Mouse (Mus musculus) heart, postnatal 0 days (tissue): ENCODE measurements around the gene Il2. TPM values are rescaled to one million over a fixed set of nuclear protein-coding genes. Genes with fewer than 3 reads are reported as not detected.

Source experiments
- ATAC-seq: fragments of 200-750 bp; cut with Nextera tagmentation; 2 replicates; pipeline ENCODE4 v1.8.0; 2017; ENCODE audit warnings: low read depth, moderate number of reproducible peaks, moderate library complexity; ENCODE audit not compliant: insufficient read depth
- DNase-seq: peaks from one replicate; pipeline ENCODE4 v3.0.0-alpha.2; 2016; ENCODE audit warnings: low spot score
- H3K27ac ChIP-seq: fragments of 300-500 bp; sonication (generic); 2 replicates; pipeline ENCODE4 v1.5.1; 2014; ENCODE audit warnings: low read depth, mild to moderate bottlenecking
- H3K27me3 ChIP-seq: fragments of 300-500 bp; sonication (generic); 2 replicates; pipeline ENCODE4 v1.6.1; 2014; ENCODE audit warnings: low read length, mixed read lengths; ENCODE audit not compliant: control insufficient read depth, insufficient read depth
- H3K36me3 ChIP-seq: fragments of 300-500 bp; sonication (generic); replicated peaks from 2 replicates; pipeline ENCODE4 v1.6.1; 2014; ENCODE audit warnings: low read length, mixed read lengths; ENCODE audit not compliant: control insufficient read depth, insufficient read depth
- H3K4me1 ChIP-seq: fragments of 300-500 bp; sonication (generic); 2 replicates; pipeline ENCODE4 v1.6.1; 2014; ENCODE audit warnings: antibody characterized with exemption; ENCODE audit not compliant: control insufficient read depth, insufficient read depth
- H3K4me2 ChIP-seq: fragments of 300-500 bp; sonication (generic); 2 replicates; pipeline ENCODE4 v1.6.1; 2014; ENCODE audit warnings: low read depth, mild to moderate bottlenecking, low read length, moderate library complexity
- H3K4me3 ChIP-seq: fragments of 300-500 bp; sonication (generic); 2 replicates; pipeline ENCODE4 v1.5.1; 2014; ENCODE audit warnings: low read depth, low read length
- H3K9ac ChIP-seq: fragments of 300-500 bp; sonication (generic); replicated peaks from 2 replicates; pipeline ENCODE4 v1.6.1; 2014; ENCODE audit warnings: low read depth, low read length, mixed read lengths
- H3K9me3 ChIP-seq: fragments of 300-500 bp; sonication (generic); replicated peaks from 2 replicates; pipeline ENCODE4 v1.6.1; 2016; ENCODE audit warnings: low read length; ENCODE audit not compliant: control insufficient read depth
- CTCF ChIP-seq: IDR thresholded peaks from 2 replicates; pipeline ENCODE4 v1.5.1; 2016; ENCODE audit warnings: antibody characterized with exemption, control low read depth, low read depth
- EP300 ChIP-seq: IDR thresholded peaks from 2 replicates; pipeline ENCODE4 v1.6.1; 2016; ENCODE audit warnings: antibody characterized with exemption, low read depth
- WGBS: fragments of 180-500 bp; shearing (Covaris S2); extraction: QIAGEN DNeasy Blood & Tissue Kit; methylation state at CpG from one replicate; pipeline ENCODE4 v1.1.7; 2014; 5-methylcytosine and 5-hydroxymethylcytosine counted together
- polyA plus RNA-seq: library from polyadenylated mRNA; unstranded; fragments of >200 nt; fragmentation: Nextera tagmentation; extraction: Ambion mirVana; gene quantifications from 2 replicates; pipeline ENCODE4 v1.2.1, GENCODE M21; 2015
- total RNA-seq: library from RNA; depleted of rRNA; stranded (reverse); fragments of >200 nt; gene quantifications from 2 replicates; pipeline ENCODE4 v1.2.3, GENCODE M21; 2014; ENCODE audit warnings: low replicate concordance

Il2 gene
- total and polyA plus RNA-seq, 2 experiments from 2014 or later, result 0.42 TPM; not detected in 1

DNA sequence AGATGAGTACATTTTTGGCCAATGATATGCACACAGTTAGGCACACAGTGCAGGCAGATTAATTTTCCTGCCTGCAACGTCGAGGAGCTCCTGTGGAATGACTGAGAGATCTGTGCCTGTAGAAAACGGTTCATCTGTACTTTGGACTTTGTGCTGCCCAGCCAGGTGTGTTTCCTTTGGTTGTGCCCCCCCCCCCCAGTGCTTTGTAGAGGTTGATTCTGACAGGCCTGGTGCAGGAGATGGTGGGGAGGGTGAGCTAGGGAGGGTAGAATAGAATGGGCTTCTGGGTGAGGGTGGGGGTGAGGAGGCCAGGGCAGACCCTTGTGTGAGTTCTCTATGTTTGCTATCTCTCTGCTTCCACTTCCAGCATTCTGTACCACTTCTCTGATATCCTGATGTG is 32.5 kb upstream of the Il2 start:
- WGBS, result 81% methylated on average over 3 of the region's 3 CpGs
- Histone ChIP-seq H3K9me3 (no peaks in the 10 kb centered on the region), H3K4me3 (no peak overlapping the region), H3K36me3 (no peaks in the 10 kb centered on the region), H3K27me3 (no peaks in the 10 kb centered on the region), H3K27ac (no peak overlapping the region), H3K4me2 (no peak overlapping the region), H3K9ac (no peak overlapping the region), H3K4me1 (peaks cover 4% of the 10 kb centered on the region; the same call in 1 of the 2 replicates)
- ATAC-seq (no peak), DNase-seq (no peak)
- TF ChIP-seq CTCF (no peak), EP300 (no peak)

DNA sequence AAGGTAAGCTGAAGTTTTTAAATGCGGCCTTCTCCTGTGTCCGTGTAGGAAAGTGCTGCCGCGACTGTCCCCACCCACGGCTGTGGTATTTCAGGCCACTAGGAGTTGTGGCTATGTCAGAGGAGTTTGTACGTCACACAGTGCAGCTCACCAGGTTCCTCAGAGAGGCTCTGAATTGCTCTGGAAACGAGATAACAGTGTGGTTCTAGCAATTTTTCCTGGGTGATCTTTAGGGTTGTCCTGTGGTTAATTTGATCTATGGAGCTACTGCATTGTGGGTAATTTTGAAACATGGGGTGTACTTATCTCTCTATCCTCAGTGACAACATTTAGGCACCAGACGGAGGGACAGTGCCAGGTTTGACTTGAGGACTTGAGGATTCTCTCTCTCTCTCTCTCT is 31.3 kb upstream of the Il2 start:
- DNase-seq, result no peak
- TF ChIP-seq CTCF (no peak), EP300 (no peak)

DNA sequence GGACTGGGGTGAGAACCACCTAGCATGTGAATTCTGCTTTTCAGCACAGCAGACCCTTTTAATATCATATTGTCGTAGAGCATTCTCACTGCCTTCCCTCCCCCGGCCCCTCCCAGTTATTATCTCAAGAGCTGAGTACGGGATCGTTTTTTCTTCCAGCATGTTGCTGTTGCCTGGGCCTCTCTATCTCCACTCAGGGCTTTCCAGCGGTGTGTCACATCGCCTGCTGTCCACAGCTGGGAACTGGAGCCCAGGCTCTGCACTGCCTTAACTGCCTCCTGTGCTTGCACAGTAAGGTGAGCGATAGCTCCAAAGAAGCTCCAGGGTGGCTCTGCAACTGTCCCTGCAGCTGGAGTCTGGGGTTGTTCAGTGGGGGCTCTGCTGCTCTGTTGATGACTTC is 28.6 kb upstream of the Il2 start:
- H3K9ac ChIP-seq, result no peak overlapping the region
- ATAC-seq, result 0 out of 2 replicates have a peak, but pooled peaks have one; percentile 41
- 22% methylated on average over 7 of the region's 7 CpGs for WGBS
- H3K27me3 ChIP-seq, result no peaks in the 10 kb centered on the region
- no peaks in the 10 kb centered on the region for H3K36me3 ChIP-seq
- H3K4me3 ChIP-seq, result no peak overlapping the region
- DNase-seq, result no peak
- TF ChIP-seq EP300 (no peak), CTCF (peak; percentile 12; the same call in 1 of the 2 replicates)
- H3K27ac ChIP-seq, result no peak overlapping the region
- H3K4me1 ChIP-seq, result peaks cover 4% of the 10 kb centered on the region; the same call in 1 of the 2 replicates
- no peaks in the 10 kb centered on the region for H3K9me3 ChIP-seq
- H3K4me2 ChIP-seq, result no peak overlapping the region

More for the DNA sequence above, 31.3 kb upstream of the Il2 start:
- H3K9ac ChIP-seq, result no peak overlapping the region
- peaks cover 4% of the 10 kb centered on the region; the same call in 1 of the 2 replicates for H3K4me1 ChIP-seq
- no peak overlapping the region for H3K27ac ChIP-seq
- no peaks in the 10 kb centered on the region for H3K36me3 ChIP-seq
- no peak for ATAC-seq
- no peak overlapping the region for H3K4me2 ChIP-seq
- no peaks in the 10 kb centered on the region for H3K27me3 ChIP-seq
- WGBS, result 46% methylated on average over 8 of the region's 8 CpGs
- no peak overlapping the region for H3K4me3 ChIP-seq
- H3K9me3 ChIP-seq, result no peaks in the 10 kb centered on the region

DNA sequence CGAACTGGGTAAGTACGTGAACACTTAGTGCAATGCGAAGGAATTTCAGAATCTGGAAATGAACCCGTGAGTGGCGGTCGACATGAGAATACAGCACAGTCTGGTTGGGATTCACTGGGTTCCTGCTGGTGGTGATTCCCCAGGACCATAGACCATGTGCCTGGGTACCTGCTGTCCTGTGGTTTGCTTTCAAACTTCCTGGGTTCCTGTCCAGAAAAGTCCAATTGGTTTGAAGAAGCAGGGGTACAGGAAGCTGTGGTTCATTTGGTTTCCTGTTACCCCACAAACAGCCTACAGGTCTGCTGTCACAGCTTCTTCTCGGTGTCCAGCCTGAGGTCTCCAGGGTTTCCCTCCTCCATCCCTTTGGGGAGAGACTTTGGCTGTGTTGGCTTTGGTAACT is 27.2 kb upstream of the Il2 start:
- Histone ChIP-seq H3K27ac (no peak overlapping the region), H3K9me3 (no peaks in the 10 kb centered on the region), H3K4me1 (peaks cover 4% of the 10 kb centered on the region; the same call in 1 of the 2 replicates), H3K9ac (no peak overlapping the region), H3K27me3 (no peaks in the 10 kb centered on the region), H3K4me2 (no peak overlapping the region), H3K36me3 (no peaks in the 10 kb centered on the region), H3K4me3 (no peak overlapping the region)
- no peak for ATAC-seq
- 75% methylated on average over 7 of the region's 7 CpGs for WGBS
- TF ChIP-seq EP300 (no peak), CTCF (no peak)
- no peak for DNase-seq

DNA sequence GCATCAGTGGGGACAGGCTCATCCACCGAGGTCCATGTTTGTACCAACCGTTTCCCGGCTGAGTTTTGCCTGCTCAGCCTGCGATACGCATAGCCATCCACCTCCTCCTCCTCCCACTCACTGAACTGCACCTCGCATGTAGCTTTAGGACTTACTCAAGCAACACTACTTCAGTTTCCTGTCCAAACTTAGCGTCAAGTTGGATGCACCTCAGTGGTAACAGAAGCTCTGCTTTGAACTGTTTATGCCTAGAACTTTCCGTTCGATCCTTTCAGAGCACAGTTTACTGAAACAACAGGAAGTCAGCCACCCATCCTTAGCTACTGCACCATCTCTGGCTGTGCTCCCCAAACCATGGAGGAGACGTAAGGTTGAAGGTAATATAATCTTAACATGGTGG is 26.5 kb upstream of the Il2 start:
- Histone ChIP-seq H3K36me3 (no peaks in the 10 kb centered on the region), H3K9me3 (no peaks in the 10 kb centered on the region), H3K4me1 (peaks cover 4% of the 10 kb centered on the region; the same call in 1 of the 2 replicates), H3K9ac (no peak overlapping the region), H3K4me2 (no peak overlapping the region), H3K4me3 (no peak overlapping the region), H3K27me3 (no peaks in the 10 kb centered on the region), H3K27ac (no peak overlapping the region)
- DNase-seq, result no peak
- WGBS, result 73% methylated on average over 10 of the region's 10 CpGs
- no peak for TF ChIP-seq EP300
- TF ChIP-seq CTCF, result no peak
- ATAC-seq, result no peak

DNA sequence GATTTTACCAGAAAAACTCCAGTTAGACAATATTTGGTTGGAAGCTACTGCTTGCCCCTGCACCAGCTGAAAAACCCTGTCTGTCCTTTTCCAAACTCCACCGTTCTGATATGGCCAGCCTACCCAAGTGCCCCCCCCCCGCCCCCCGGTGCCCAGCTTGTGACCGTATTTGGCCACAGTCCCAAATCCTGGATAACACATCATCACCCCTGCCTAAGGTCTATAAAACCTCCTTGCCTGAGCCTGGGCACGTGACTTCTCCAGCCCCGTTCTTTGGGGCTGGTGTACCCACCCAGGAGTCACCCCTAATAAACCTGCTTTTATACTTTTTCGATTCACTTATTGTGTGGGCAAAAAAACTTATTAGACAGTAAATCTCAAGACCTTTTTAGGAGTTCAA is 21.1 kb upstream of the Il2 start:
- H3K27ac ChIP-seq, result peak overlapping the region; percentile 59
- no peaks in the 10 kb centered on the region for H3K9me3 ChIP-seq
- no peak for TF ChIP-seq EP300
- TF ChIP-seq CTCF, result no peak
- H3K4me2 ChIP-seq, result peak overlapping the region; percentile 33
- H3K9ac ChIP-seq, result 0 out of 2 replicates have a peak overlapping the region, but pooled peaks have one; percentile 5
- peak; percentile 27 for DNase-seq
- H3K27me3 ChIP-seq, result no peaks in the 10 kb centered on the region
- H3K4me1 ChIP-seq, result no peaks in the 10 kb centered on the region; the same call in 1 of the 2 replicates
- H3K36me3 ChIP-seq, result no peaks in the 10 kb centered on the region
- no peak overlapping the region for H3K4me3 ChIP-seq
- ATAC-seq, result peak; percentile 75
- WGBS, result 36% methylated on average over 7 of the region's 7 CpGs
